Mouse (Mus musculus) embryonic facial prominence, embryonic 11.5 days (tissue): ENCODE results near the gene Kcnj4. TPM values are rescaled to one million over a fixed set of nuclear protein-coding genes. Genes with fewer than 3 reads are reported as not detected.

Experiments
- ATAC-seq: fragments of 200-750 bp; cut with Nextera tagmentation; replicated peaks from 2 replicates; pipeline ENCODE4 v1.8.0; 2017; ENCODE audit warnings: low read depth; ENCODE audit not compliant: insufficient number of reproducible peaks, low FRiP score, low TSS enrichment
- DNase-seq: peaks from one replicate; pipeline ENCODE4 v3.0.0-alpha.2; 2015; ENCODE audit warnings: low spot score
- H3K27ac ChIP-seq: fragments of 300-500 bp; sonication (generic); replicated peaks from 2 replicates; pipeline ENCODE4 v1.5.1; 2014; ENCODE audit warnings: mild to moderate bottlenecking, low read depth, low read length, control low read depth
- H3K27me3 ChIP-seq: fragments of 300-500 bp; sonication (generic); 2 replicates; pipeline ENCODE4 v1.6.1; 2014; ENCODE audit warnings: mild to moderate bottlenecking, low read length, moderate library complexity, mixed read lengths; ENCODE audit not compliant: control insufficient read depth, insufficient read depth
- H3K36me3 ChIP-seq: fragments of 300-500 bp; sonication (generic); replicated peaks from 2 replicates; pipeline ENCODE4 v1.6.1; 2014; ENCODE audit warnings: low read depth, mild to moderate bottlenecking, low read length, moderate library complexity, mixed read lengths; ENCODE audit not compliant: control insufficient read depth, insufficient read depth
- H3K4me1 ChIP-seq: fragments of 300-500 bp; sonication (generic); 2 replicates; pipeline ENCODE4 v1.6.1; 2014; ENCODE audit warnings: low read length, mixed read lengths; ENCODE audit not compliant: control insufficient read depth, insufficient read depth
- H3K4me2 ChIP-seq: fragments of 300-500 bp; sonication (generic); 2 replicates; pipeline ENCODE4 v1.6.1; 2014; ENCODE audit warnings: low read depth, mild to moderate bottlenecking, control low read depth, low read length, moderate library complexity
- H3K4me3 ChIP-seq: fragments of 300-500 bp; sonication (generic); 2 replicates; pipeline ENCODE4 v1.5.1; 2014; ENCODE audit warnings: low read depth, low read length, control low read depth
- H3K9ac ChIP-seq: fragments of 300-500 bp; sonication (generic); replicated peaks from 2 replicates; pipeline ENCODE4 v1.6.1; 2014; ENCODE audit warnings: mild to moderate bottlenecking, control low read depth, low read length
- H3K9me3 ChIP-seq: fragments of 300-500 bp; sonication (generic); replicated peaks from 2 replicates; pipeline ENCODE4 v1.6.1; 2016; ENCODE audit warnings: mild to moderate bottlenecking, low read length, inconsistent platforms, mixed read lengths; ENCODE audit not compliant: control insufficient read depth
- WGBS: fragments of 180-500 bp; shearing (Covaris S2); extraction: QIAGEN DNeasy Blood & Tissue Kit; methylation state at CpG from one replicate; pipeline ENCODE4 v1.1.7; 2014; 5-methylcytosine and 5-hydroxymethylcytosine counted together
- polyA plus RNA-seq: library from polyadenylated mRNA; unstranded; fragments of >200 nt; fragmentation: Nextera tagmentation; extraction: Ambion mirVana; gene quantifications from 2 replicates; pipeline ENCODE4 v1.2.1, GENCODE M21; 2014

Kcnj4 gene
- polyA plus RNA-seq, 1 experiment from 2014 or later: not detected

DNA sequence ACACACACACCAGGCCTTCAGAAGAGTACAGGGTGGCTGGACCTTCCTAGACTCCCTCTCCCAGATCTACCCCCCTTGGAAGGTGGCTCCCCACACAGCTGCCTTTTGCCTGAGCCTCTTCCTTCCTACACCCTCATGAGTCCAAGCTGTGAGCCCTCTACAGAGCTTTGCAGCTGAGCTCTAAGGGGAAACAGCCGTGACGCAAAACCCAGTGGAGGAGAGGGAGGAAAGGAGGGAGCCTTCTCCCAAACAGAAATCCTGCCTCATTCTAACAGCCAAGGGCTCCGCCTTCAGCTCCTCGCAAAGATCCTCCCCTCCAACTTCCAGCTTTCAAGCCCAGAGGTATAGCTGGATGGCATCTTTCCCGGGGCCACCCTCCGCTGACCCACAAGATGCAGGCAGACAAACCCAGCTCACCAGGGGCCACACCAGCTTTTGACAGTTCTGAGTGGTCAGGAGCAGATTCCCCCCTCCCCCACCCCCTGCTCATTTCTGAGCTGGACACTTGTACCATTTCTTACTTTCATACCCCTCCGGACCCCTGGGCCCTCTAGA, 61.1 kb downstream of the Kcnj4 start:
- no peak for ATAC-seq
- no peaks in the 10 kb centered on the region for H3K27me3 ChIP-seq
- peaks cover 7% of the 10 kb centered on the region for H3K4me1 ChIP-seq
- no peaks in the 10 kb centered on the region for H3K36me3 ChIP-seq
- WGBS: 46% methylated on average over 7 of the region's 7 CpGs
- H3K4me3 ChIP-seq: no peak overlapping the region
- H3K9ac ChIP-seq: no peak overlapping the region
- H3K9me3 ChIP-seq: no peaks in the 10 kb centered on the region
- H3K27ac ChIP-seq: no peak overlapping the region
- H3K4me2 ChIP-seq: no peak overlapping the region
- DNase-seq: no peak

GRCm38 (mm10) chr15:79442961-79443518, 62.0 kb downstream of the Kcnj4 start:
- ATAC-seq (no peak), DNase-seq (no peak)
- H3K36me3 ChIP-seq: no peaks in the 10 kb centered on the region; the same call in none of the 2 replicates
- 78% methylated on average over 9 of the region's 9 CpGs for WGBS
- no peak overlapping the region; the same call in 1 of the 2 replicates for H3K9ac ChIP-seq
- peaks cover 12% of the 10 kb centered on the region for H3K4me1 ChIP-seq
- no peak overlapping the region for H3K4me2 ChIP-seq
- no peaks in the 10 kb centered on the region for H3K9me3 ChIP-seq
- H3K4me3 ChIP-seq: no peak overlapping the region
- H3K27ac ChIP-seq: no peak overlapping the region
- no peaks in the 10 kb centered on the region for H3K27me3 ChIP-seq

DNA sequence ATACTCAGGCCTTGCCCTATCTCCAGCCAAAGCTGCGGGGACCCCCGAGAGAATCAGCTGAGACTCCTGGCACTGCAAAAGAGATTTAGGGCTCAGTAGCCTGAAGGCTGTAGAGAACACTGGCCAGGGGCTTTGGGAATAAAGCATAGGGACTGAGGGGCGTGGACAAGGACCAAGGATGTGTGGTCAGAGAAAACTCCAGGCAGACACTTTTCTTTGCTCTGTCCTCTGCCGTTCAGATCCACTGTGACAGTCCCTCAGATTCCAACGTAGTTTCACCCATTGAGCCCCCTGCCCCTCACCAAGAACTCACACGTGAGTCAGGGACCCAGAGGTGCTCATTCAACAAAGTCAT, 62.8 kb downstream of the Kcnj4 start:
- Histone ChIP-seq H3K4me2 (peak overlapping the region; percentile 59), H3K4me3 (peak overlapping the region; percentile 90), H3K36me3 (peaks cover 3% of the 10 kb centered on the region), H3K27ac (peak overlapping the region; percentile 92), H3K9ac (peak overlapping the region; percentile 97), H3K9me3 (no peaks in the 10 kb centered on the region), H3K27me3 (no peaks in the 10 kb centered on the region), H3K4me1 (peaks cover 12% of the 10 kb centered on the region)
- DNase-seq: no peak
- peak; percentile 14; the same call in 1 of the 2 replicates for ATAC-seq
- WGBS: 5% methylated on average over 6 of the region's 6 CpGs

GRCm38 (mm10) chr15:79441331-79442256, 63.4 kb downstream of the Kcnj4 start:
- peak overlapping the region; percentile 97 for H3K9ac ChIP-seq
- peak overlapping the region; percentile 90 for H3K4me2 ChIP-seq
- DNase-seq: peak; percentile 82
- H3K36me3 ChIP-seq: peaks cover 3% of the 10 kb centered on the region
- H3K9me3 ChIP-seq: no peaks in the 10 kb centered on the region
- peak overlapping the region; percentile 90 for H3K4me3 ChIP-seq
- H3K27me3 ChIP-seq: no peaks in the 10 kb centered on the region
- peaks cover 12% of the 10 kb centered on the region for H3K4me1 ChIP-seq
- peak; percentile 36 for ATAC-seq
- H3K27ac ChIP-seq: peak overlapping the region; percentile 92
- WGBS: under 1% methylated on average over 83 of the region's 107 CpGs

- no peaks in the 10 kb centered on the region for H3K9me3 ChIP-seq
- H3K27me3 ChIP-seq: no peaks in the 10 kb centered on the region
- WGBS: 20% methylated on average over 11 of the region's 11 CpGs
- H3K4me3 ChIP-seq: peak overlapping the region; percentile 90
- DNase-seq (no peak), ATAC-seq (no peak)
- H3K9ac ChIP-seq: peak overlapping the region; percentile 97
- H3K27ac ChIP-seq: peak overlapping the region; percentile 92
- H3K4me1 ChIP-seq: peaks cover 12% of the 10 kb centered on the region
- H3K36me3 ChIP-seq: peaks cover 3% of the 10 kb centered on the region
- H3K4me2 ChIP-seq: peak overlapping the region; percentile 90
These were observed 64.2 kb downstream of the Kcnj4 start for GRCm38 (mm10) chr15:79440651-79441330.

- H3K27ac ChIP-seq: no peak overlapping the region
- peak overlapping the region; percentile 97 for H3K9ac ChIP-seq
- no peaks in the 10 kb centered on the region for H3K27me3 ChIP-seq
- peaks cover 3% of the 10 kb centered on the region for H3K36me3 ChIP-seq
- no peaks in the 10 kb centered on the region for H3K9me3 ChIP-seq
- peak overlapping the region; percentile 90 for H3K4me2 ChIP-seq
- DNase-seq (no peak), ATAC-seq (no peak)
- 79% methylated on average over 4 of the region's 4 CpGs for WGBS
- peaks cover 12% of the 10 kb centered on the region for H3K4me1 ChIP-seq
- peak overlapping the region; percentile 90 for H3K4me3 ChIP-seq
These were observed 64.8 kb downstream of the Kcnj4 start for GRCm38 (mm10) chr15:79440223-79440622.

- H3K4me1 ChIP-seq: peaks cover 12% of the 10 kb centered on the region
- peaks cover 8% of the 10 kb centered on the region for H3K36me3 ChIP-seq
These were observed 65.7 kb downstream of the Kcnj4 start for GRCm38 (mm10) chr15:79439386-79439785.

More at GRCm38 (mm10) chr15:79439386-79439785, 65.7 kb downstream of the Kcnj4 start:
- ATAC-seq (no peak), DNase-seq (no peak)
- H3K27ac ChIP-seq: no peak overlapping the region
- no peak overlapping the region; the same call in 1 of the 2 replicates for H3K4me2 ChIP-seq
- WGBS: 71% methylated on average over 4 of the region's 4 CpGs
- peak overlapping the region; percentile 44; the same call in 1 of the 2 replicates for H3K9ac ChIP-seq
- peak overlapping the region; percentile 14; the same call in 1 of the 2 replicates for H3K4me3 ChIP-seq
- no peaks in the 10 kb centered on the region for H3K27me3 ChIP-seq
- H3K9me3 ChIP-seq: no peaks in the 10 kb centered on the region
